Mouse (Mus musculus): ENCODE measurements around the gene Defb41.
"Not testable (repeated sequence)": the region's sequence is repeated elsewhere in the genome, so short reads cannot be mapped to it uniquely, and the experiment has no call there.

Gene Defb41

DNA sequence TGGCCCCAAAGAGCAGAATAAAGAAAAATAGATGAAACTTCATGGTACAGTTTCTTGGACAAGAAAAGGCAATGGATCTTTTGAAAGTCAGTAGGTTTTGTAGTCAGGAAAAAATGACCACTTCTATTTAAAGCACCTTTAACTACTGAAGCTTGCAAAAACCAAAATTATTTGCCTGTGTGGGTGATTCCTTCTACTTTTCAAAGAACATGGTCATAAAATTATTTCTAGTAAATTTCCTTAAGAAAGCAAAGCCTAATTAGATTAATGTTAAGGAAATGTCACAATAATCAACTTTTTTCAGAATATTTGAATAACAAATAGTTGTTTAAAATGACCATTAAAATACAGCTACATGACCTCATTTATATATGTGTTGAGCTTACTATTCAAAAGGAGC, at the start of gene Defb41:
TSS of gene Defb41 (minus strand) at position 101 of the 400 bp plus-strand sequence.
- DNase-seq (ENCODE audit: low read depth) = no peak

GRCm38 (mm10) chr1:18308474-18308829, 43.5 kb upstream of the Defb41 start:
- no peak for DNase-seq (ENCODE audit: low read depth)

- no peak for DNase-seq (ENCODE audit: low read depth)
Observed at GRCm38 (mm10) chr1:18307545-18308473, 42.9 kb upstream of the Defb41 start.

- no peak for DNase-seq (ENCODE audit: low read depth)
Observed at GRCm38 (mm10) chr1:18292515-18292914, 27.6 kb upstream of the Defb41 start.

DNA sequence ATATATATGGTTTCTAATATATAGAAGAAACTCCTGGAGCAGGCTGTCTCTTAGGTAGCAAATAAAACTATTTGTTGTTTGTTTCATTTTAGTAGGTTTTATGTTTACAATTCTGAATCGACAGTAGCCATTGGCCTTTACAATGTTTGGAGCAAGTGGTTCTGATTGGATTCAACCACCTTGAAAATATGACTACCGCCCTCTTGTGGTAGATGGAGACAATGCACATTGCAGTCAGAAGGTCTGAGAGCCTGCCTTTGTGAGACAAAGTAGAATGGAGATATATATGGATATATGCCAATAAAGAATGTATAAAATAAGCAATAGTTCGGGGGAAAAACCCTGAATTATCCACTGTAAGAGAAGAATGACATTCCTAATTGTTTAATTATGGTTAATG, 23.9 kb upstream of the Defb41 start:
- DNase-seq (ENCODE audit: low read depth) = no peak

DNA sequence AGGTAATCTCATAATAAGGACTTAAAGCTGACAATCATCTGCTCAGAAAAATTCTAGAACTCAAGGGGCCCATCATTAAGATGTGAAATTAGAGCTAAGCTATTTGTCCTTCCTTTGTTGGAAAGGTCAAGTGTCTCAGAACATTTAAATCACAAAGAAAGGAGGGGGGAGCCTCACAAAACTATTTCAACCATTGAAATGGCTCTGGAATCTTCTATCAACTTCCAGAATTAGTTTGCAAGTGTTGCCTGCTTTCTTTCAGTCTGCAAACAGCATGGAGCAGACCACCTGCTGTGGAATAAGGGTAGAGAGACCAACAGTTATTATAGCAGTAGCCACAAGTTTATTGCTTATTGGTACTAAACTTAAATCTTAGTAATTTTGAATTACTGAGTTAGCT, 22.4 kb upstream of the Defb41 start:
- DNase-seq (ENCODE audit: low read depth) = no peak

GRCm38 (mm10) chr1:18271095-18271494, 6.2 kb upstream of the Defb41 start:
- DNase-seq (ENCODE audit: low read depth) = no peak

DNA sequence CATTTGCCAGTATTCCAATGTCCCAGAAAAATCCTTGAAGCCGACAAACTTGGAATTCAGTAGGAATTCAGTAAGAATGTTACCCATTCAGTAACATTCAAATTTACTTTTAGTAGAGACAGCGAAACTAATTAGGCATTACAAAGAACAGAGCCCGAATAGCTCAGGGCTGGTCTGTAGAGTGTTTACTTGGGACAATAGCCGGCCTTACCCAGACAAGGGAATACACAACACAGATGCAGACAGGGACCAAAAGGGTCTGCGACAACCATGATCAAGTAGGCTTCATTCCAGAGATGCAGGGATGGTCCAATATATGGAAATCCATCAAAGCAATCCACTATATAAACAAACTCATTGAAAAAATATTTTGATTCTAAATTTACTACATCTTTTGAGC, 3.9 kb upstream of the Defb41 start:
- no peak for DNase-seq (ENCODE audit: low read depth)

DNA sequence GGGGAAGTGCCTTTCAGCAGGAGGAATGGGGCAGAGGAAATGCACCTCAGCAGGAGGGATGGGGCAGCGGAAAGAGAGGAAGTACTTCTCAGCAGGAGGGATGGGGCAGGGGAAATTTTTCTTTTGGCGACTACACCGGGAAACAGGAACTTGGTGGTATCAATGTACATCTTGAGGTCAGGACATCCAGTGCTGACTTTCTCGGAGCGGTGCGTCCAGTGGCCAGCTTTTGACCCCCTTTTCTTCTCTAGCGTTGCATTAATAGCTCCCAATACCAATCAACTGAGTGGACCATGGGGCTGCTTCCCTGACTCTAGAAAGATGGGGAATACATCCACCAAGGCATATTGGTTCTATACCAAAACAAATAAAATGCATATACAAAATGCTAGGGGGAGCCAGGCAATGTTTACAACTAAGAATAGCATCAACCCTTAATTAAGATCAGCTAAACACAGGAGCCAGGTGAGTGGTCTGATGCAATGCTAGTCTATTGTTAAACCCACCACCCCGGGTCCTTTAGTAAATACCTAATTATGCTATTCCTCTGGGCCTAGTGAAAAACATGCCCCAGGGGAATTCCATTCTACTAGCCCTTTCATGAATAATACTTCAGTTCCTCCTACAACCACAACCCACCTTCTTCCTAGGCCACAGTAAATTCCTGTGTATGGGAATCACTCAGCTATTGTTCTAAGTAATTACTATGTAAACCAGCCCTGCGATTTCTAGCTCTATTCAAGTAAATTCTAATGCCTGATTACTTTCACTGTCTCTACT, 18.9 kb downstream of the Defb41 start:
- not testable (repeated sequence) for DNase-seq (ENCODE audit: low read depth)

GRCm38 (mm10) chr1:18237343-18237742, 27.6 kb downstream of the Defb41 start, which contains the start of gene Defb18:
Defb18 (minus strand) TSS chr1:18237443.
- DNase-seq (ENCODE audit: low read depth) = no peak

GRCm38 (mm10) chr1:18223385-18223945, 41.5 kb downstream of the Defb41 start:
- no peak for DNase-seq (ENCODE audit: low read depth)

All from fibroblast of lung, adult 2 months (primary cell).